Mouse (Mus musculus): ENCODE measurements at regions not wholly inside any gene's neighbourhood (a gene's known extent, or its start where the extent isn't known, plus 50 kb on each side); places are given as distances from the start of the nearest gene placed in this dataset.
"Not testable (repeated sequence)": the region's sequence is repeated elsewhere in the genome, so short reads cannot be mapped to it uniquely, and the experiment has no call there.

DNA sequence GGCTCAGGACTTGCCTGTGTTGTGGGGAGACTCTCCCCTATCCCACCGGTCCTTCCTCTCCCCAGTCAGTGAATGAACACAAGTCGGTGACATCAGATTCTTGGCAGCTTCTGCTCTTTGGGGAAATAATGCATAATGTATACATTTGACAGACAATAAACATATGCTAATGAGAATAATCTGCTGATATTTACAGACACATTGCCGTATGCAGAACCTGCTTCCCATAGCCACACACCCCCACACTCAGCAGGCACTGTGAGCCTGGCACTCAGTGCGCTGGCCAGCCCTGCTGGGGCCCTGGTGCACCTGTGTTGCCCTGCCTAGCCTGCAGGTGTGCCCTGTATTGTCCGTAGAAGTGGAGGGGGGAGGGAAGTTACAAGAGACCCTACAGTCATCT, 215.5 kb downstream of the Matn1 start:
- intact Hi-C loops (cut with DNase I): no loop called here

DNA sequence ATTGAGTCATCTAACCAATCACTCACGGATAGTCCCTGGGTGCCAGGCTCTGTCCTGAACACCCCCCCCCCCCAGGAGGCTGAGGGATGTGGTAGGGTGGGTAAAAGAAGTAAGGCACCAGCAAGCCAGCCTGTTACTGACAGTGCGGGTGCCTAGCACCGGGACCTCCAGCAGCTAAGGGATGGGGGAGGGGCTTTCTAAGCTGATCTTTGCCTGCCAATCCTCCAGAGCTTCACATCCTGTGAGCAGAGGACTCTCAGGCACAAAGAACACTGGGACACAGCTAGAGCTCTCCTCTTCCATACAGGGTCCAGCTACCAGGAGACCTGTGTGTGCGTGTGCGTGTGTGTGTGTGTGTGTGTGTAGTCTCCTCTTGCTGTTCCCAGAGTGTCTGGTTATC, 215.9 kb downstream of the Matn1 start:
- intact Hi-C loops (cut with DNase I): no loop called here

DNA sequence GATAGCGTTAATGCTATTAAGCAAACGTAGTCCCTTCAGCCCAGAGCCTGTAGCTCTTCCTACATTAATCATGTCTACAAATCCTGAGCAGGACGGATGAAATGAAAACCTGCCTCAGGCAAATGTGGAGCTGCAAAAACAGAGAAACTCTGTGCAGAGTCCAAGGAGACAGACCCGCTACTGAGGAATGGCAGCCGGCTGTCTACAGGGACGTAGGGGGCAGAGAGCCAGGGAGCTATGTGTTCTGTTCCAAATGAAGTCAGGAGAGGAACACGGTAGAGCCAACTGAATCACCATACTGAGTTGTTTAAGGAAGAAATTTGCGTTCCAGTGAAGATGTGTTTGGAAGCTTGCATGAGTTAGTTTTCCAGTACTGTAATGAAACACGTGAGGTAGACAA, 217.3 kb downstream of the Matn1 start:
- intact Hi-C loops (cut with DNase I): no loop called here

DNA sequence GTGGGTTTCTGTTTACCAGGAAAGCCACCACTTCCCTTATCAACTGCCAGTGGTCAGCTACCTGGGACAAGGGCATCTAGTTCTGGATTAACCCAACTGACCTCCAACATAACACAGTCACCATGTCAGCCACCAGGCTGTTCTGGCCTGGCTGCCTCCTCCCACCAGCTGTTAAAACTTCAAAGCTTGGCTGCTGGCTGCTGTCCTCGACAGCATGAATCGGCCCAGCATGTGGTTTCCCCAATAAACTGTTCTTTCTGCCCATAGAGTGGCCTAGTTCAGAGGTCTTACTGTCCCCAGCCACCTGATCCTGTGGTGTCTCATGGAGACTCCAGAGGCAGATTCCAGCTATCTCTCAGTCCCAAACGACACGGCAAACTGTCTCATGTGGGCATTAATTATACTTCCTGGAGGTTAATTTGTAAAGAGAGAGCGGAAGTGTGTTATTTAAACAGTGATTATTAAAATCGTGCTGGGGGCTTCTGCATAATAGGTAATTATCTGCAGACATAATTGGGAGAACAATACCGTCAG, 219.7 kb downstream of the Matn1 start:
- intact Hi-C loops (cut with DNase I): no loop called here

DNA sequence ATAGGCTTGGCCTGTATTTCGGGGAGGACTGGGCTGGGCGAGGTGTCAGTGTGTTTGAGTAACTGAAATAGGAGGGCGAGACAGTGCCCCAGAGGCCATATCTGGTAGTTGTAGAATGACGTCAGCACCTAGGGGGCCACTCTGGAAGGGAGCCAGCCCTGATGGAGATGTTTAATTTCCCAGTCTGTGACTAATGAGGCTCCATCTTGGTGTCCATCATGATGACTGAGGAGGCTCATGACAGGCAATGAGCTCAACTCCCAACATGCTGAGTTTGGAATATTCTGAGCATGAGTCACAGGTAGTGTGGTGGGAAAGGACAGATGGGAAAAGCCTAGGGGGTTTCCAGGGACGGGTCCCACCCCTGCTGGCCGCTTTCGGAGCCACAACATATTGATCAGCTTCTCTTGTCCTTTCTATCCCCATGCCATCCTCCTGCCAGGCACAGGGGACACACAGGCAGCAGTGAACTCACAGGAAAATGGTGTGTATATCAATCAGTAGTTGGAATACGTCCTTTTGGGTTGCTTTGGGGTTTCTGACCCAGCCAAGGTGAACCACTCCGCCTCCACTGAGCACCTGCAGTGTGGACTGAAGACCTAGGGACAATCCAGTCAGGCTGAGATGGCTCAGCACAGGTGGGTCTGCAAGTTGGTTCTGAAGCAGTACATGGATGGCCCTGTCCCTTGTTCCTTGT, 222.5 kb downstream of the Matn1 start:
- intact Hi-C loops (cut with DNase I): no loop called here

DNA sequence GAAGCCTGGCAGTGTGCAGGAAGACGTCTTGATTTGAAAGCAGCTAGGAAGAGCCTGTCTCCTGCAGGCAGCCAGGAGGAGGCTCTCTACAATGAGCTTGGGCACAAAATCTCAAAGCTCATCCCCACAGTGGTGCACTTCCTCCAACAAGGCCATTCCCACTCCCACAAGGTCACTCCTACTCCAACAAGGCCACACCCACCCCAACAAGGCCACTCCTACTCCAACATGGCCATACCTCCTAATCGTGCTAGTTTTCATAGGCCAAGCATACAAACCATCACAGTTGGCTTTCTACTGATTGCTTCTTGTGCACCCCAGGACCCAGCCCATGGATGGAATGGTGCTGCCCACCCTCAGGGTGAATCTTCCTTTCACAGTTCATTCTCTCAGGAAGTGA, 223.7 kb downstream of the Matn1 start:
- intact Hi-C loops (cut with DNase I): no loop called here

DNA sequence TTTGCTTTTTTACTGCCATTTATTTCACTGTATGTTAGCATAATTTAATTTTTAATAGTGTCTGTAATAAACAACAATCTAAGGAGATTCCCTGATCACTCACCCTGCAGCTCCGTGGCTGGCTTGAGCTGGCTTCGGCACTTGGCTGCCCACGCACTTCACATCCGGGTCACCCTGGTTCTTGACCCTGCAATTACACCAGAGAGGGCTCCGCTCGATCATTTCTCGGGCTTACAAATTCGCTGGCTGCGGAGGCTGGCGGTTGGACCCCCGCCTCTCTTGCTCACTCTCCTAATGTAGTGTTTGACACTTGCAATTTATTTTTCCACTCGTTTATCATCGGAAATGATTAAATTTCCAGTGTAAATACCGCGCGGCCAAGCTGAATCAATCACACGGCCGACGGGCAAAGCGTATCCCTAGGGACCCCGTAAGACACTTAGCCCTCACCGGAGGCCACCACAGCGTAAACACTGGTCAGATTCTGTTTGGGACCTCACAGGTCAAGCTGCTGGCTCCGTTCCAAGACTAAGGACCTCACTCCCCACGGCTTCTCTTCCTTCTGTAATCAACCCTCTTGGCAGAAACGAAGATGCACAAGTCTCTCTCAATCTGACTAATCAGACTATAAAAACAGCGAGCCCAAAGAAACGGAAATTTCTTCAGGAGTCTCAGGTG, 229.7 kb downstream of the Matn1 start:
- intact Hi-C loops (cut with DNase I): loop anchor here (2.0 kb wide), 1 partner anchor 213 kb away; no protein-coding TSS in a partner anchor

DNA sequence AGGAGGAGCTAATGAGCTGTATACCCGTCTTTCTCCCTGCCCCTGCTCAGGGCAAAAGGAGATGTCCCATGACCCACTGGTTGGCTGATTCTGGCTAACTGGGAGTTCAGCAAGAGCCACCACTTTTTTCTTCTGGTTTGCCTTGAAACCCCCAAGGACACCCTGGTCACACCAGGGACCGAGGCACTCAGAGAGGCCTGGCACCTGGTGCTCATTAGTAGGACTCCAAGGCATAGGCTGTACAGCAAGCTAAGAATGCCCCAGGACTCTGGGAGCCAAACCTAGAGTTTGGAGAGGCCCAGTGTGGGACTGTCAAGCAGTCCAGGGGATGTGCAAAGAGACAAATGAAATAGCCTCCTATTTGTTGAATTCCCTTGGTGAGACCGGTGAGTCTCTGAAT, 232.5 kb downstream of the Matn1 start:
- intact Hi-C loops (cut with DNase I): no loop called here

DNA sequence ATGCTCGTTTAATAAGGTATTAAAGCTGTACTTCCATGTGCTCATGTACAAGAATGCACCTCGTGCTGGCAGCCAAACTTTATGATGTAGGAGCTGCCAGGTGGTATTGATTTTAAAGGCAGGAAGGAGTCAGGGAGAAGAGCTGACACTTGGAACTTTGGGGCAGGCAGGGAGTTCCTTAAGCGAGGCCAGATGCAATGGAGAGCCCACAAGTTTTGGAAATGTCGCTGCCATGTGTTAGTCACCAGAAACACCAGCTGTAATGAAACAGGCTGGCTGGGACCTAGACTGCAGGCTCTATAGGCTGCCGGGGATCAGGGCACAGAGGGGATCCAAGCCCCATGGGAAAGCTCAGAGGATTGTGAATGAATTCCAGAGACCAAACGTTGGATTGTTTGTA, 233.7 kb downstream of the Matn1 start:
- intact Hi-C loops (cut with DNase I): no loop called here

DNA sequence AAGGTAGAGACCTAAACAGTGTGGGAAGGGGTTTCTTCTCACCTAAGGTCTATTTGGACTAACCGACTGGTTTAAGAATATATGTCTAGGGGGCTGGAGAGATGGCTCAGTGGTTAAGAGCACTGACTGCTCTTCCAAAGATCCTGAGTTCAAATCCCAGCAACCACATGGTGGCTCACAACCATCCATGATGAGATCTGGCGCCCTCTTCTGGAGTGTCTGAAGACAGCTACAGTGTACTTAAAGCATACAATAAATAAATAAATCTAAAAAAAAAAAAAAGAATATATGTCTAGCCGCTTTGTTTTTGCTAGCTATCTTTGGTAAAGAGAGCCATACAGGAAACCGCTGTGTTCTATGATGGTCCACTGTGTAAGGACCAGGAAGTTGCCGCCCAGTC, 234.5 kb downstream of the Matn1 start:
- intact Hi-C loops (cut with DNase I): not testable (repeated sequence)

DNA sequence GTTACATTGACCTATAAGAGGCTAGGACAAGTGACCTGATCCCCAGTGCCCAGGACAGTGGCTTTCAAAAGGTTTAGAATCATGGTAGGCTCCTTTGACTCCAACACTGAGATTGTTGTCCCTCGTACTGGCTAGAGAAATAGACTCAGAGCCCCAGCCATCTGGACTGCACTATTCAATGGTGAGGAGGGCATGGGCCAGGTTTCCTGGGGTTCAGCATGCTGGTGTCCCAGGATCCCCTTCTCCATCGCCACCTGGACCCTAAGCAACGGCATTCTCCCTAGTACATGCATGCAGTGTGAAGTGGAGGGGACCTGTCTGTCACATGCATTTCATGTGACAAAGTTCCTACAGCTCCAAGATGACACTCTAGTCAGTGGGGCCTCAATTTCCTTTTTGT, 243.9 kb downstream of the Matn1 start:
- intact Hi-C loops (cut with DNase I): no loop called here

DNA sequence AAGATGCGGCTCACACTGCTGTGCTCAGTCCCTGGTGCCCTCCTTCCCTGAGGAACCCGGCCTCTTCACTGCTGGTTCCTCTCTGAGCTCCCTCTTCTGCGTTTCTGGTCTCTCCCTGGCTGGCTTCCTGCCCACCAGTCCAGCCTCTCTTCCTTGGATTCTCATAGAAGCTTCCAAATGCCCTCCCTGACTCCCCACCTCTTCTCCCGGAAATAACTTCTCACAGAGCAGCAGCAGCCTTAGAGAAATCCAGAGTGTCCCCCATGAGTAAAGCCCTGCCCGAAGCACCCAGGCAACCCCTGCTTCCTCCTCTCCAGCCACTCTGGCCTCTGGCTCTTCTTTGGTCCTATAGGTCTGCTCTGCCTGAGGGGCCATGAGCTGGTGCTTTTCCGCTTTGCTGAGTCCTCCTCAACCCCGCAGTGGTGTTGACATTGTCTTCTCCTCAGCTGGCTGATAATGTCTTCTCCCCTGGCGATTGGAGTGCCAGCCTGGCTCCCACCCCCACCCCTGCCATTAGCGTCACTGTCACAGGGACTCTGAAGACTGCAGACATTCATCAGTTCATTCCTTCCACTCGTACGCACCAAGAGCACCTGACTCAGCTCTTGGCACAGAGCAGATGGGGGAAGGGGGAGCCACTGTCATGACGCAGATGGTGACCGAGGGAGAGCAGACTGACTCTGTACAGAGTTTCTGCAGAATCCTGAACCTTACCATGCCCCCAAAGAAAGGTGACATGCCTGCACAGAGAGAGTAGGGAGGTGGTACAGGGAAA, 247.1 kb downstream of the Matn1 start:
- intact Hi-C loops (cut with DNase I): no loop called here

DNA sequence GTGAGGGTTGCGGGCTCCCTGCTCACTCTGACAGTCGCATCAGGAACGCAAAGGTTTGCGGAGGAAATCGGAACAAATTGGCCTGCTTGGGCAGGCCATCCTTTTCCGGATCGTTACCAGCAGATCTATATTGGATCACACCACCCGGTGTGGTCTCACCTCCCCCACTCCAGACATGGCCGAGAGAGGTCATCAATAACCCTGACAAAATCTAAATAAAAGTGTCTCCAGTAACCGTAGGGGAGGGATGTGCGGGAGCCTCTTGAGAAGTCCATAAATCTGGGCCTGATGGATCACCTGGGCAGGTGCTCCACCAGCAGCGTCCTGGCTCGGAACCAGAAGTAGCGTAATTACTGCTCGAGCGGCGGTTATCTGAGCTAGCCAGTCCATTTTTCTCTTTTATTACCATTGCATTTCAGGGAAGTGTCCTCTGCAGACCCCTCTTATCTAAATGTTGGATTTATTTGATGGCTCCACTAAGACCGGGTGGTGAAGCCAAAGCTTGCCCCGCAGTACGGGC, 249.8 kb downstream of the Matn1 start:
- intact Hi-C loops (cut with DNase I): no loop called here

DNA sequence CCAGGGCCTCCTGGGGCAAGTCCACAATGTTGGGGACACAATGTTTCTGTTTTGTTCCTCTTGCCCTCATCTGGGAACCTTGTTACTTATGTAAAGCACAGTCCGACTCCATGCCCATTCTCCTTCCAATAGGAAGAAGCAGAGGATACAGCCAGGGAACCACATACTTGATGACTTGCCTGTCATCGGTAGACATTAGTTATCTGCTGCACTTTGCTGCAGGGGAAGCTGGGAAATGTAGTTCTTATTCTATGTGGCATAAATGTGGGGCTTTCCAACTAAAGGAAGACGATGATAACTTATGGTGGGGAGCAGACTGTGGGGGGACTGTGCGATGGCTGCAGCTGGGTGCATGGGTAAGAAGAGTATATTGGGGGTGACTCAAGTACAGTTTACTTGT, 252.0 kb downstream of the Matn1 start:
- intact Hi-C loops (cut with DNase I): no loop called here

DNA sequence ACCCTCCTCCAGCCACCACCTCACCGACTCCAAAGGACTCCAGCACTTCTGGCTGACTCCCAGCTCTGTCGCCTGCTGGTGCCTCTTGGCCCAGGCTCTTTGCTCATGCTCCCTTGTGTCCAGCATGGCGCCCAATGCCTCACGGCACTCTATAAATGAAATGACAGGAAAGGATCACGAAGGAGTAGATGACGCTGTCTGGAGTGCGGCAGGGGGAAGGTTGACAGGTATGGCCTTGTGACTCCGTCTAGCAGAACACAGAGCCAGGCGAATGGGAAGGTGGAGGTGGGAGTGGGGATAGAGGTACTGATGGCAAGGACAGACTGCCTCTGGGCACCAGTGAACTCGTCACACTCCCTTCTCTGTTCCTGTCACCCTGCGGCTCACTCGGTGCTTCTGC, 259.5 kb downstream of the Matn1 start:
- intact Hi-C loops (cut with DNase I): no loop called here

DNA sequence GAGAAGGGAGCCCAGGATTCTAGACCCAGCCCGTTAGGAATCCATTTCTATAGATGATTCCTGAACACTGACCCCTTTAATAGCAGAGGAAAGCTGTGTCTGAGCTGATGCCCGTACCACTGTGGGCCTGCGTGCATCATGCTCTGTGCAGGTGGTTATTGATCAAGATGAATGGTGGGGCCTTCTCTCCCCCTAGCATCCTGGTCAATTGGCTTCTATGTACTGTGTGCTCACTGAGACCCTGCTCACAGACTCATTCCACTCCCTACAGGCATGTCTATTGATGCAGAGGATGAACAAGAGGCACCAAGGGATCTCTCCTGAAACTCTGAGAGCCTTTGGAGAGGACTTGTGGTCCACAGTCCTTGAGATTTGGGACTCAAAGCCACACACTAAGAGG, 260.5 kb downstream of the Matn1 start:
- intact Hi-C loops (cut with DNase I): no loop called here

DNA sequence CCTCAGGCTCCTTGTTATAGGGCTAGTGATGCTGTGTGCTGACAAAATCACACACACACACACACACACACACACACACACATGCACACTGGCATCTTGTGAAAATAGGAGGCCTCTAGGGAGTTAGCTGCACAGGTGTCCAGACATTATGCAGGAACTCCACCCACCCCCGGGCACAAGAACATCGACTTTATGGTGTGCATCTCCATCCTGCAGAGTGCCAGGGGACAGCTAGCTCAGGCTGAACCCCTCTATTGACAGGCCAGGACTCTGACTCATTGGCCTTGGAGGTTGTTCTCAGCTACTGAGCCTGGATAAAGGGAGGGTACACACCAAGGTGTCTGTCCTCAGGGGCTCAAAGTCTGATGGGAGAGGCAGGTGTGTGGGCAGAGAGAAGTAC, 260.9 kb downstream of the Matn1 start:
- intact Hi-C loops (cut with DNase I): no loop called here

DNA sequence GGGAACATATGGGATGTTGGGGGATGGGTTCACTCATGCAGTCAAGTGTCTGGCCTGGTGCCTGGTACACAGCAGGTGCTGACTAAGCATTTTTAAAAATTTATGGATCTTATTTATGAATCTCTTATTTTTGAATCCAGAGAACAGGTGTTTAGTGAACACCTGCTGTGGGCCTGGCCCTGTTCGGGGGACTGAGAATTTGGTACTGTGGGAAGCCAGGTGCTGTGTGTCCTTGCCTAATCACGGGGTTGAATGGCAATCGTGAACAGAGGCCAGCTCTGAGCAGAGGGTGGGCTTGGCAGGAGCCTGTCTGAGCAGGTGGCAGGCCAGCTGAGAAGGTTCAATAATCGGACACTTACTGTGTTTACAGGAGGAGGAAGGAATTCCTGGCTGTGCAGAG, 261.5 kb downstream of the Matn1 start:
- intact Hi-C loops (cut with DNase I): no loop called here

DNA sequence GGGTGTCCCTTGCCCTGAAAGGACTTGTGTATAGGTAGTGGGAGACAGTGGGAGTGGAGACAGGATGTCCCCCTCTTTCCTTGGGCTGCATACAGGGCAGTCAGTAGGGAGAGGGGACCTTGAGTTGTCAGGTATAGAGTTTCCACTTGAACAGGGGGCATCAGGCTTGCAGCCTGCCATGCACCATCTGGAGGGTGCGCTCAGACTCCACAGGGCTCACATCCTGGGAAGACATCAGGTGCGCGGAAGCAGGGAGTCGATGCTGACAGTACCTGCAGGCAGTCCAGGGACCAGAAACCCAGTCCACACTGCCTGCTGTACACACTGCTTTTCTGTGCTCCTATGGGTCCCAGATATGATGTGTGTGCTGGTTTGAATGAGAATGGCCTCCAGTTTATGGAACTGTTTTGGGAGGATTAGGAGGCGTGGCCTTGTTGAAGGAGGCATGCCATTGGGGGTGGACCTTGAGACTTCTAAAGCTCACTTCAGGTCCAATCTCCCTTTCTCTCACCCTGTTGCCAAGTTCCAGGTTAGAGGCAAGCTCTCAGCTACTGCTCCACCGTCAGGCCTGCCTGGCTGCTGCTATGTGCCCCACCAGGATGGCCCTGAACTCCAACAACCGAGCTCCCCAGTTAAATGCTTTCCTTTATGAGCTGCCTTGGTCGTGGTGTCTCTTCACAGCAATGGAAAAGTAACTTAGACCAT, 262.1 kb downstream of the Matn1 start:
- intact Hi-C loops (cut with DNase I): no loop called here

DNA sequence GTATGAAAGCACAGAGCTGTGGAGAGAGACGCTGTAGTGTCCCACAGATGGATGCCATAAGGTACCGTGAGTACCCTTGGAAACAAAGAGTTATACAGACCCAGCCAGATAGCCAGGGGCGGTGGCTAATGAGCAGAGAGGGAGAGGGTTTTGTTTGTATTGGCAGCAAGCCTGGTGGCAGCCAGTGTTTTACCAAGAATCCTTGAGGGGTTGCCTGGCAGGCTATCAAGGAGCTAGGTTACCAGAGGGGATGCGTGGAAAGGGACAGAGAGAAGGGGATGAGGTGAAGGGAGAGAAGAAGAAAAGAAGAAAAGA, 262.7 kb downstream of the Matn1 start:
- intact Hi-C loops (cut with DNase I): no loop called here

DNA sequence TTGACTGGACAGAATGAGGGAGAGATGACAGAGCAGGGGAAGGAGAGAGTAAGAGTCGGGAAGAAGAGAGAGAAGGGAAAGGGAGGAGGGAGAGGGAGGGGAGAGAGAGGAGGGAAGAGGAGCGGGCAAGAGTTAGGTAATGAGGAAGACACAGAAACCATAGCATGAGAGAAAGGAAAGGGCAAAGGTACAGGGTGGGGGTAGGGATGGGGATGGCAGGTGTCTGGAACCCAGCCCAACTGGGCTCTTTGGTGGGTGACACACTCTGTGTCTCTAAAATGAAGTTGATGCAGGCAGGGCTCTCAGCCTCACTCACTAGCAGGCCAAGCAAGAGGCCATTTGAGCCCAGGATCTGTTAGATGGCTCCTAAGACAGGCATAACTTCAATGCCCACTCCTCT, 263.1 kb downstream of the Matn1 start:
- intact Hi-C loops (cut with DNase I): no loop called here

DNA sequence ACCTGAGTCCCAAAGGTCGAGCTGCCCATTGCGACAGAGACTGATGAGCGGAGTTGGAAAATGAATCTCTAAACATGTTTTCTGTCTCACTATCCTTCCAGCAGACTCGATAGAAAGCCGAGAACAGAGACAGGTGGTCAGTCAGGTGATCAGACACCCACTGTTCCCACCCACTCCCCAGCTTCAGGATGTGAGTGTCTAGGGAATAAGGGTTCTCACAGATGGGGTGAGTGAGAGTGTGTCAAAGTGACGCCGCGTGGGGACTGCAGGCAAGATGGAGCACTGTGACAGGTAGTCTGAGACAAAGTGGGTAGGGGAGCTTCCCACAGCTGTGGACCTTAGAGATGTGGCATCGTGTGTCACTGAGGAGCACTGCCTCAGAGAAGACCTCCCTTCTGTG, 264.0 kb downstream of the Matn1 start:
- intact Hi-C loops (cut with DNase I): no loop called here
